Mouse (Mus musculus): ENCODE data around the gene Ccdc122. TPM values are rescaled to one million over a fixed set of nuclear protein-coding genes. Genes with fewer than 3 reads are reported as not detected.

Gene Ccdc122
- polyA plus RNA-seq, 1 experiment = 0.48 TPM

DNA sequence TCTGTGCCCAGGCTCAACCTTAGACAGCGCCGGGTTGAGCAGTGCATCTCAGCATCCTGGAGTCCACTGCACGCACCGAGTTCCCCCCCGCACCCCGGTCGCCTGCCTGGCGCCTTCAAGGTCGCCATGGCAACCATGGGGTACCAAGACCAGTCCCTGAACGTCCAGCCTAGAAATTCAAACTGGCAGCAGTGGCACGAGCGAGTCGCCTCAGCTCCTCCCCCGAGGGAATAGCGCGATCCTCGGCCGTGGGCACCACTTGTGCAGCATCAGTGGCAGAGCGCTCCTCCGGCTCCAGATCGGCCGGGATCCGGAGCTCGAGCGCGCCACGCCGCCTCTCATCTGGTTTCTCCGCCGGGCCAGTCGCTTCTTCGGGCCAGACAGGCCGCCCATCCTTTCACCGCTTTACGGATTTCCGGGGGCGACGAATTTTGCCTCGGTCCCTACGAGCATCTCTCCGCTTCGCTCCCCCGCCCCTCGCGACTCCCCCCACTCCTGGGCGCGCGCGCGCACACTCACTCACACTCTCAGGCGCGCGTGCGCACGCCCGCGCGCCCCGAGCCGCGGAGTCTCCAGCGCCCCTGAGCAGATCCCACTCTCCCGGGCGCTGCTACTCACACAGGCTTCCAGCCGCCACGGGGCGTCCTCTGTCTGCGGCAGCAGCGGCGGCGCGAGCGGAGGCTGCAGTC, 119.8 kb downstream of the Ccdc122 start, which contains the start of gene Enox1:
TSS of gene Enox1 (plus strand) at position 542 of the 689 bp plus-strand sequence.
- no peaks in the 10 kb centered on the region for H3K36me3 ChIP-seq (ENCODE audit: control insufficient read depth, insufficient read depth, low read length)
- under 1% methylated on average over 73 of the region's 73 CpGs for WGBS
- H3K4me1 ChIP-seq (ENCODE audit: control insufficient read depth, insufficient read depth, low read length) = no peaks in the 10 kb centered on the region
- peaks cover 4% of the 10 kb centered on the region; the same call in 1 of the 2 replicates for H3K27me3 ChIP-seq (replicated peaks; ENCODE audit: control insufficient read depth, insufficient read depth, low read length)
- no peak within 1 kb of the TSS for H3K27ac ChIP-seq (ENCODE audit: insufficient read depth, low read depth, low read length)
- DNase-seq = peak; percentile 23
- TF ChIP-seq CTCF (conservative IDR thresholded peaks at IDR 0.05; ENCODE audit: insufficient read depth, insufficient read length, low read depth, low read length) (no peak), POLR2A (IDR thresholded peaks at IDR 0.05; ENCODE audit: low read depth, low read length) (no peak)
- peak within 1 kb of the TSS; percentile 42 for H3K4me3 ChIP-seq (ENCODE audit: insufficient read depth, low read depth, low read length)

DNA sequence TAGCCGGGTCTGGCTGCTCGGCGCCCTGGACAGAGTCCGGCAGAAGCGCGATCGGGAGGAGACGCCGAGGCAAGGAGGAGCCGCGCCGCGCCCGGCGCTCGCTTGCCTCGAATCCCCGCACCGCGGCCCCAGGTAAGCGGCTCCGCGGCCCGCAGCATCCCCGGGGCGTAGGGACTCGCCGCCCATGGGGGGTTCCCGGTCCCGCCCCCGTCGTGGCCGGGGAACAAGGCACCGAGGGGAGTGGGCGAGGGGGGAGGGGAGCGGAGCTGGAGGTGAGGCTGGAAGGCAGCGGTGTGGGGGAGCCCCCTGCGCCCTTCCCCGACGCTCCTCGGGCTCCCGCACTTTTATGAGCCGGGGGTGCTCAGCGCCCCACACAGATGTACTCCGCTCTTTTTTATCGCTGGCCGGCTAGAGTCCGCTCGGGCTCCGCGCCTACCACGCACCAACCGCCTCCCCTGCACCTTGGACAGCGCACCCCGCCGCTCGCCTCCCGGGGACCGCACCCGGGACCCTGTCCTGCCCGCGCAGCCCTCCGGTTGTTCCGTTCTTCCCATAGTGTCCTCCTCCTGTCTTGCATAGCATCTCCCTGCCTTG, 120.4 kb downstream of the Ccdc122 start:
- peak; percentile 6 for DNase-seq
- Histone ChIP-seq H3K27me3 (replicated peaks; ENCODE audit: control insufficient read depth, insufficient read depth, low read length) (peaks cover 4% of the 10 kb centered on the region; the same call in 1 of the 2 replicates), H3K36me3 (ENCODE audit: control insufficient read depth, insufficient read depth, low read length) (no peaks in the 10 kb centered on the region), H3K27ac (ENCODE audit: insufficient read depth, low read depth, low read length) (no peak overlapping the region), H3K4me1 (ENCODE audit: control insufficient read depth, insufficient read depth, low read length) (no peaks in the 10 kb centered on the region), H3K4me3 (ENCODE audit: insufficient read depth, low read depth, low read length) (peak overlapping the region; percentile 42)
- TF ChIP-seq CTCF (conservative IDR thresholded peaks at IDR 0.05; ENCODE audit: insufficient read depth, insufficient read length, low read depth, low read length) (no peak), POLR2A (IDR thresholded peaks at IDR 0.05; ENCODE audit: low read depth, low read length) (no peak)
- under 1% methylated on average over 59 of the region's 64 CpGs for WGBS

DNA sequence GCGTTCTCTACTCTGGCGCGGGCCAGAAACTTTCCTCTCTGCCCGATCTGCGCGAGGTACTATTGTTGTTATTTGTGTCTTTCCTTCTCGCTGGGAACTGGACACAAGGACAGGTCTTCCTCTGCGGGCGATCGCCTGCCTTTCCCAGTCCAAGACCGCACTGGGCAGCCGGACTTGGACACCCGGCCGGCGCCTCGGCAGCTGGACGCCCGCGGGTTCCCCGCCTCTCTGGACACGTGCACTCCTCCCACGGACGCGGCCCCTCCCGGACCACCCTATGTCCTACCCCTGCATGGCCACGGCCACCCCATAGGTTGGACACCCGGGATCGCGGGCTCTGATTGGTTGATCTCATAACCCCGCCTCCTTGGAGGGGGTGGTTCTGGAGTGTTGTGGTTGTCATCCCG, 120.9 kb downstream of the Ccdc122 start:
- Histone ChIP-seq H3K4me1 (ENCODE audit: control insufficient read depth, insufficient read depth, low read length) (no peaks in the 10 kb centered on the region), H3K36me3 (ENCODE audit: control insufficient read depth, insufficient read depth, low read length) (no peaks in the 10 kb centered on the region), H3K4me3 (ENCODE audit: insufficient read depth, low read depth, low read length) (peak overlapping the region; percentile 42; the same call in 1 of the 2 replicates), H3K27me3 (replicated peaks; ENCODE audit: control insufficient read depth, insufficient read depth, low read length) (peaks cover 4% of the 10 kb centered on the region; the same call in 1 of the 2 replicates), H3K27ac (ENCODE audit: insufficient read depth, low read depth, low read length) (no peak overlapping the region)
- WGBS = under 1% methylated on average over 31 of the region's 31 CpGs
- peak; percentile 42 for DNase-seq
- TF ChIP-seq CTCF (conservative IDR thresholded peaks at IDR 0.05; ENCODE audit: insufficient read depth, insufficient read length, low read depth, low read length) (no peak), POLR2A (IDR thresholded peaks at IDR 0.05; ENCODE audit: low read depth, low read length) (no peak)

DNA sequence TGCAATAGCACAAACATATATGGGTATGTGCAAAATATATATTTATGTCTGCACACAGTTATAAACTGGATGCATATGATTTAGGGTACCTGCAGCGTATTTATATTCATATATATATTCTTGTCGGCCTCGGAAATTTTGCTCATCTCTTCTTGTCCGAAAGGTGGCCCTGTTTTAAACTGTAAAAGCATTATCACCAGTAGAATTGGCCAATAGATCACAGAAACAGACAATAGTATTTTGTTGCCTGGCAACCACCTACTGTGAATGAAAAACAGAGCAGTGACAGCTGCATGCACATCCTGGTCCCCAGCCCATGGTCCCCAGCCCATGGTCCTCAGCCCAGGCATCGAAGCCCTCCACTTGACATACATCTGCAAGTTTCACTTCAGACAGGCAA, 122.8 kb downstream of the Ccdc122 start:
- no peak for DNase-seq
- Histone ChIP-seq H3K4me3 (ENCODE audit: insufficient read depth, low read depth, low read length) (no peak overlapping the region), H3K4me1 (ENCODE audit: control insufficient read depth, insufficient read depth, low read length) (no peaks in the 10 kb centered on the region), H3K36me3 (ENCODE audit: control insufficient read depth, insufficient read depth, low read length) (no peaks in the 10 kb centered on the region), H3K27ac (ENCODE audit: insufficient read depth, low read depth, low read length) (no peak overlapping the region), H3K27me3 (replicated peaks; ENCODE audit: control insufficient read depth, insufficient read depth, low read length) (peaks cover 4% of the 10 kb centered on the region; the same call in 1 of the 2 replicates)
- no peak for TF ChIP-seq CTCF (conservative IDR thresholded peaks at IDR 0.05; ENCODE audit: insufficient read depth, insufficient read length, low read depth, low read length)
- no peak for TF ChIP-seq POLR2A (IDR thresholded peaks at IDR 0.05; ENCODE audit: low read depth, low read length)
- WGBS = 81% methylated on average over 5 of the region's 5 CpGs

Other genes with a start within 250 kb of the Ccdc122 start
- 2.5 and 3.0 TPM in 2 replicates for gene Lacc1, start 132 bp downstream of the Ccdc122 start, polyA plus RNA-seq (2012; rRNA removed)
- gene Enox1, start 120.0 kb downstream of the Ccdc122 start, polyA plus RNA-seq (2012; rRNA removed) = 0.88 and 1.1 TPM in 2 replicates

All from kidney, adult 2 months (tissue).